Mouse (Mus musculus) layer of hippocampus, postnatal 10 days (tissue): ENCODE measurements around the gene Trcg1. TPM values are rescaled to one million over a fixed set of nuclear protein-coding genes. Genes with fewer than 3 reads are reported as not detected.

ENCODE experiments used
- DNase-seq, 2 experiments: peaks; one replicate each; pipeline ENCODE4 v3.0.0; 2021; ENCODE audit warnings: low spot score in 2 of 2
- total RNA-seq, 2 experiments: library from RNA; stranded (reverse); gene quantifications; 2 replicates each; pipeline ENCODE4 v1.2.3; 2021

Gene Trcg1
- total RNA-seq, 2 experiments from 2014 or later: not detected

DNA sequence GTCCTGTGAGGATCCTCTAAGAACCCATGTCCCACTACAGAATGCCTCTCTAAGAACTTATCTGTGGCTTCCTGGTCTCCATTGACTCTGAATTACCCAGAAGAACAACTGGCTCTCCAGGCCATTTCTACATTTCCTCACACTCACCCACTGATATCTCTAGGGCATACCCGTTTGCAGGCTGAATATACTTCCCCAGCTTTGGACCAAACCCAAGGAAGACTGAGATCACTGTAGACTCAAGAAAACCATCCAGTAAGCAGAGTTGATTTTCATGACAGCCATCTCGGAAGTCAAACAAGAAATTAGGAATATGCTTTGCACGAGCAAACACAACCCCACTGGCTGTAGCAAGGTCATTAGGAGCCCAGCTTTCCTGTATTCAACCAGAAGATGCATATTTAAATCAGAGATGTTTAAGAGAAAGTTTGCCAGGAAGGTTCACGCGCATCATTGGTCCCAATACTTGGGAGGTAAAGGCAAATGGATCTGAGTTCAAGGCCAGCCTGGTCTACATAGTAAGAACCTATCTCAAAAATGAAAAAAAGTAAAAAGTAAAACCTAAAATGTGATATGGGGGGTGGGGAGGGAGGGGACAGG lies 3.9 kb upstream of the Trcg1 start:
- DNase-seq: no peak

DNA sequence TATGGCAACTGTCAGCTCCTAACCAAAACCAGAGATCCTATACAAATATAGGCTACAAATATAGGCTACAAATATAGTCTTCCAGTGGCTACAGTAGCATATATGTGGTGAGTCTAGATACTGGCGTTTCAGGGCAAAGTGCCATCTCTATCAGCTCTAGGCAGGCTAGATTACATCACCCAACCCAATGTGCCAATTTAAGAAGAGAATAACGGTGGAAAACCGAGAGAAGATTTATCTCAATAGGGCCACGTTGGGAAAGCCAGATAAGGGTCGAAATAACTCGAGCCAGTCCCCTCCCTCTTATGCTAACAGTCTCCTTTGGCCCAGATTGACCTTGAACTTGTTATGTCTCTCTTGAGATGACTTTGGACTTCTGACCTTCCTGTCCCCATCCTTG lies 3.2 kb upstream of the Trcg1 start:
- no peak for DNase-seq

DNA sequence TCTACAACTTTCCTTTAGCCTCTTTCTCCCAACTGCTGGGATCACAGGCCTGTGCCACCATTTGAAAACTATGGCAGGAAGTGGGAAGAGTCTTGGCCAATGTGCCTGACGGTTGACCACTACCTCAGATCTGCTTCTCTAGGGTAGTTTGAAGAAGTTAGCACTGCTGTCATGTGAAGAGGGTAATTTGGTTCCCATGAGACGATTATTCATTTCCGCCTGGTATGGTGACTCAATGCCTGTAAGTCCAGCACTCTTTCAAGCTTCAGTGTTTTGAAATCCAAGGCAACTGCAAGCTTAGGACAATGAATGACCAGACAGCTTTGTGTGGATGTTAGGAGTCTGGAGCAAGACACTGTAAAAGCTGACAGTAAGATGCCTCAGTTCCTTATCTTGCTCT lies 2.6 kb upstream of the Trcg1 start:
- DNase-seq: no peak

DNA sequence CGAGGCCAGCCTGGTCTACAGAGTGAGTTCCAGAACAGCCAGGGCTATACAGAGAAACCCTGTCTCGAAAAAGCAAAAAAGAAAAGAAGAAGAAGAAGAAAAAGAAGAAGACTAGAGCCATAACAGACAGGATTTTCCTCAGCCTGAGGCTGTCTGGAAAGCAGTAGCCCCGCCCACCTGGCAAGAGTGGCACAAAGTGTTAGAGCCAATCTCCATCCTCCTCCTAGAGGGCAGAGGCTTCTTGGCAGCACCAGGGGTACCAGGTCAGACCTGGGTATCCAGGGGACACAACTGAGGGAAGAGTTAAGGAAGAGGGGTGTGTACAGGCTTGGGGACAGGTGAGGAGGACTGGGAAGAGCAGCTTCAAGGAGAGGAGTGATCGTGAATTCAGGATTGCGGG lies 1.3 kb downstream of the Trcg1 start:
- DNase-seq: no peak

DNA sequence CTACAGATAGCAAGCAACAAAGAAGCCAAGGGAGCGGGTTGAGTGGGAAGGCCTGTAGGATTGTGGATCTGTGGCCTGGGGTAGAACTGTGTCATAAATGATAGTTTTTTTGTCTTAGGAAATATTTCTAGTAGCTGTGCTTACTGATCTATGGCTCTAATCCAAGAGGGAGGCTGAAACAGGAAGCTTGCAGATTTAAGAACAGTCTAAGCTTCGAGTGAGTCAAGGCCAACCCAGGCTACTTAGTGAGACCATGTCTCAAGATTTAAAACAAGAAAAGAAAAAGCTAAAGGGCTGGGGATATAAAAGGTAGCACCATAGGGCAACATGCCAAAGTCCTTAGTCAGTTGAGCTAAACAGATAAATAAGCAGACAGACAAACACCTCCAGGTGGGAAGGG lies 1.9 kb downstream of the Trcg1 start:
- DNase-seq: no peak

DNA sequence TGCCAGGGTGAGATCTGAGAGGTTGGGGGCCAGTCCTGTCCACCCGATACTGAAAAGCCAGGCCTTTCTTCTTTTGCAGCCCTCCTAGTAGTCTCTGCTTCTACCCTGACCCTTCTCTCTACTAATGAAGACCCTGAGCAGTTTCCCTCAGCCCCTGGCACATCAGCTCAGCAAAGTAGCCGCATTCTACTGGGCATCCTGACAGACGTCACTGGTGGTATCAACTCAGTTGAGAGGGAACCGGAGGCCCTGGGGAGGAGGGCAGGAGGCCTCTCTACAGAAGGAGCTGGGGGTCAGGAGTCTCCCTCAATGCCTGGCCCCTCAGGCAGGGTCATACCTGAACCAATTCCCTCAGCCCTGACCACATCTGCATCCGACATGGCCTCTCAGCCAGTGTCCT lies 4.8 kb downstream of the Trcg1 start:
- DNase-seq: no peak

DNA sequence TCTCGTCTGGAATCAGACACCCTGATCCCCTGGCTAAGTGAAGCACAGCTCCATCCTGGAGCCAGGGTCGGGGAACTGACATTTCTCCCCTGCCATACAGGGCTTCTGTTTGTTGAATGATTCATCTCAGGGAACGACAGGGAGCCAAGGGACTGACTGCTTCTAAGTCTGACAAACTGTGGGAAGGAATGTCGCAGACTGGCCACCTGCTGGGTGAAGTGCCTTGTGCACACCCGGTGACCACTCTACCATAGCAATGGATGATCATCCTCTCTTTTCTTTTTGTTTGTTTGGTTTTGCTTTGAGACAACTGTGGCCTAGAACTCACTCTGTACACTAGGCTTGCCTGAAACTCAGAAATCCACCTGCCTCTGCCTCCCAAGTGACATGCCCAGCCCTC lies 6.6 kb downstream of the Trcg1 start:
- no peak for DNase-seq

DNA sequence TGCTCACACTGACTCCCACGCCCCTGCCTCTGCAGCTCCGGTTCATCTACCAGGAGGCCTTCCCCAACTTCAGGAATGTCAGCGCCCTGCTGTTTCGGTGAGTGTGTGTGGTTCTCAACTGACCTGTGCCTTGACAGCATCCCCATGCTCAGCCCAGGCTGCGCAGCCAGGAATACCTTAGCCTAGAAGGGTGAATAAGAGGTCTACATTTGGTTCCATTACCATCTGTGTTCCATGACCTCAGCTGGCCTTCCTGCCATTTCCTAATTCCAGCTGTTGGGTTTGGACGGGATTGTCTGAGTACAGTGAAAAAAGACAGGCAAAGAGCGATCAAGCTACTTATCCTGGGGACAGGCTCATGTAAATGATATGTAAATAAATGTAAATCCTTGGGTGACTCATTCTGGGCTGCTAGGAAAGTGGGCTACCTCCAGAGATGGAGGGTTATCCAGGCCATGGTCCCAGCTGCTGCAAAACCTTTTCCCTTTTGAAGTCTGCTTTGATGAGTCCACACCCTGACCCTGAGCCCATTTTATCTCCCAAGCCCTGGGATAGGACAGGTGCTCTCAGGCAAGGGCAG lies 7.8 kb downstream of the Trcg1 start:
- DNase-seq: no peak

DNA sequence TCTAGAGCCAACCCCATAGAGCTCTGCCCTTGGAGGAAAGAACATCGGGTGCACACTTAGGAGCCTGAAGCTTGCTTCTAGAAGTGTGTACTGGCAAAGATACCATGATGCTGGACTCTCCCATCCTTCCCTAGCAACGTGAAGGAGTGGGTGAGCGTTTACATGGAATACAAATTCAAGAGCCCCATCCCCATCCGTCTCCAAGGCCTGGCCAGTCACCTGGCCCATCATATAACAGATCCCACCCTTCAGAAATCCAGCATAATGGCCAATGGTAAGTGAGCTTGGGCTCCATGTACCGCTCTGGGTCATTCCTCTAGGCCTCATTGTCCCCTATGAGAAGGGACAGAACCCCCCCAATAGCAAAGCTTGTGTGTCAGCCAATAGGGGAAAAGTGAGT lies 10.1 kb downstream of the Trcg1 start:
- DNase-seq: no peak

DNA sequence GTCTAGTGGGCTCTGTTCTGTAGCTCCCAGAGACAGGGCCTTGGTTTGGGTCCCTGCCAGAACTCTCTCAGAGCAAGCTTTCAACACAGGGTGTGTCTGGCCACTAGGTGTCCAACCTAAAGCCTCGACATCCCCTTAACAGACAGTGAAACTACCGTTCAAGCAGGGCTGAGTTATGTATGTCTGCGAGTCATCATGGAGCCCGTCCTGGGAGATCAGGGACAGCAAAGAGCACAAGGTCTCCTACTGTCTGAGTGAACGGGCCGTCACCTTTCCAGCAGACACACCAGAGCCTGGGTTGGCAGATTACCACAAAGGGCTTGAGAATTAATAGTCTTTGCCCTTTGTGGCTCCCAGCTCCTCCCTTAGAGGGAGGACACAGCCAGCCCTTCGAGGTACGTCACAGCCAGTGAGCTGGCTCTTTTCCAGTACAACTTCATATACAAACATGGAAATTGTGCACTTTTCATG lies 10.9 kb downstream of the Trcg1 start:
- DNase-seq: no peak

DNA sequence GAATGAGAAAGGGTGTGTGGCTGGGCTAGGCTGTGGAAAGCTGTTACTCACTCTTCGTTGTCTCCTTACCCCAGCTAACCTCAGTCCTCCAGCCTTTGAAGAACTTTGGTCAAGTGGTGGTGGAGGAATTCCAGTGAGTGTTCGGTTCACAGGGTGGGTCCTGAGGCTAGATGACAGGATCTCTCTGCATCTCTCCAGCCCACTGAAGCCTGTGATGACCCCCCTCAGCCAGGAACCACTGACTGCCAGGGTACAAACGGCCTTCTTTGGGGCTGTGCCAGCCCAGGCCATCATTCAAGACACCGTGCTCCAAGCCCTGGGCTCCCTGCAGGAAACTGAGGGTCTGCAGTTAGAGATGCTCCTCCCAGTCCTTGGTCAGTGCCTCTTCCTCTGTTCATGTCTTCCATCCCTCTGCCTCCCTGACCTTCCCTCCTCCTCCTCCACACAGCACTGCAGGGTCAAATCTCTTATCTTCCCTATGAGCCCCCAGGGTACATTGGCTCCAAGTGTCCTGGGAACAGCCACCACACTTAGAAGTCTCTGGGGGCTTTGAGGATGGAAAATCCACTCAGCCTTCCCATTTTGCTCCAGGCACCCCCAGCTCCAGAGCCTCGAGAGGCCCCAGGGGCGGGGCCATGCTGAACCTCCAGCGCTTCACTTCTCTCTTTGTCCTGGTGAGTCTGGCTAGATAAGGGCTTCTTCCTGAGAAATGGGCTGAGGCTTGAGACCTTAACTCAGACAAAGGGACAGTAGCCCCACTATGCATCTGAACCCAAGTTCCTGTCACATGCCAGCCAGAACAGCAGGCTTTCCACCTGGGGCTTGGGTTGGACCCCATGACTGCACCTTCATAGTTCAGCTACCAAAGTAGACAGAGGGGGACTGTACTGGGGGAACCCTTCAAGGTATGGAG lies 11.9 kb downstream of the Trcg1 start:
- DNase-seq: no peak

DNA sequence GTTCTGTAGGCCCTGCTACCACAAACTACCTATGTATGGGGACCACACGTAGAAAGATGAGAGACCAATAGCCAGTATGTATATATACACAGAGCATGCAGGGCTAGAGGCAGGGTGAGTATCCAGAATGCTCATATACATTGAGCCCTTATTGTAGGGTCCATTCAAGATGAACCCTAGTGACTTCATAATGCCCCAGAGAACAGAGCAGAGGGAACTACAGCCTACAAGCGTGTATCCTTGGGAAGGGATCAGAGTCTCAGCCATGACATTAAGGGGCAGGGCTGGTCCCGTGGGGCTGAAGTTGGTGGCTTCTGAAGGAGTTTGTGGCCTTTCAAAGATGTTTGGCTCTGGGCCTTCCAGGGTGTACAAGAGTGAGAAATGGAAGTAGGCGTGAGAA lies 13.7 kb downstream of the Trcg1 start:
- DNase-seq: no peak

DNA sequence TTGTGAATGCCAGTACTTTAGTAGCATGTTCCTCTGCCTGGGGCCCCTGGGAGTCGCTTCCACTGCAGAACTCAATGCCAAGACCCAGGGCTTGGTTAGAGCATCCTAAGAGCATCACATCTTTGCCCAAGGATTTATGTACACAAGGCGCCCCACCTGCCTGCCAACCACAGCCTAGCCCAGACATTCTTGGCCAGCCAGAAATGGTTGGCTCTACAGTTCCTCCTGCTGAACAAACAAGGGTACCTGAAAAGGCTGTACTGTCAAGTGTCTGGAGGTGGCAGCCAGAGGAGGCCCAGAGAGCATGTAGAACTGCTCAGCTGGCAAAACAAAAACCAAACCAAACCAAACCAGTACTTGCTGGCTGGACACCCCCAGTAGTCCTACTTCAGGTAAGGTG lies 14.8 kb downstream of the Trcg1 start:
- no peak for DNase-seq

DNA sequence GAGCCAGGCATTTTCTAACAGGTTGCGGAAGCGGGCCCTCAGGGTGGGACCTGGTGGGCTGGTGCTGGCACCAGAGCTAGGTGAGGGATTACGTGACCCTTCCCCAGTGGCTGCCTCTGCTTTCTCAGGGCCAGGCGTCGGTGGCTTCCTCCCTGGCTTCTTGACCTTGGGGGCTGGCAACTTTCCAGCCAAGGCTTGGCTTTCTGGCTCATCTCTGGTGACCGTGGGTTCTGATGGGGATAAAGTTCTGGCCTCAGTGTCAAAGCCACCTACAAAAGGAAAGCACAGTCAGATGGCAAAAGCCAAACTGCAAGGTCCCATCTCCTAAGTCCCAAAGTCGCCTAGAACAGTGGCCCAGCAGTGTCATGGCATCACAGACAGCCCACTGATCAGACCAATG lies 17.7 kb downstream of the Trcg1 start:
- DNase-seq: no peak

DNA sequence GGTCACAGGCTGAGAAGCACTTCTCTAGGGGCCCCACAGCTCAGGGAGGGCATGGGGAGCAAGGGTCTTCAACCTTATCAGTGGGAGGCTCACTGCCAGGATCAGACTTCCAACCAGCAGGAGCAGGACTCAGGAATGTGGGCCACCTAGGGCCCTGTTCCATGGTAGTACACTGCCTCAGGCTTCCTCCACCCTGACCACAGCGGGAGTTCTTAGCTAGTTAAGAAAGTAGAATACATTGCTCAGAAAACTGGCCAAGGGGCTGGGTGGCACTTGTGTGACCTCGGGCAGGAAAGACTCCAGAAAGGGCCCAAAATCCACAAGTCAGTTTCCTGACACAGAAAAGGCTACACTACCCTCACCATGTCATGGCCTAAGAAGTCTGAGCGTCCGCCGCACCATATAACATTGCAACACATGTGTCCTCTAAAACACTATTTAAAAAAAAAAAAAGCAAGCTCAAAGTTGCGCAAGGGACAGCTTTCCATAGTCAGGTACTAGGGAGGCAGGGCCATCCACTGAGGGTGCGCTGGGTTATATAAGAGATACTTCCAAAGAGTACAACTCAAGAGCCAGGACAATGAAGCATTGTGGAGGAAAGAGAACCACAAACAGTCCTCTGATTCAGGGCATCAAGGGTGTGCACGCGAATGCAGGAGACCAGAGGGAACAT lies 18.6 kb downstream of the Trcg1 start:
- no peak for DNase-seq

DNA sequence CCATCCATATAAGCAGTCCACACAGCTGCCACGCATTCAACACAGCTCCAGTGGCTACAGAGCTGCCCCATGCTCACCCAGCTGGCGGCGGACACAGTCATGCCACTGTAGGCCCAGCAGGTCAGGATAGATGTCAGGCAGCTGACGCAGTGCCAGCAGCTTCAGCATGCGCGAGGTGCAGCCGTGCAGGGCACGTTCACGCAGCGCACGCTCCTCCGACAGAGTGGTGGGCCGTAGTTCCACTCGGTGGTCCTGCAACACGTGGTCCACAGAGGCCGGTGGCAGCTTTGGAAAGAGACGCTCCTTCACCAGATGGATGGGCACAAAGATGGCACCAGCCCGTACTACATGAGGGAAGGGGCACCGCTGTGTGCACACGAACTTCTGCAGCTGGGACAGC lies 20.0 kb downstream of the Trcg1 start:
- DNase-seq: no peak

DNA sequence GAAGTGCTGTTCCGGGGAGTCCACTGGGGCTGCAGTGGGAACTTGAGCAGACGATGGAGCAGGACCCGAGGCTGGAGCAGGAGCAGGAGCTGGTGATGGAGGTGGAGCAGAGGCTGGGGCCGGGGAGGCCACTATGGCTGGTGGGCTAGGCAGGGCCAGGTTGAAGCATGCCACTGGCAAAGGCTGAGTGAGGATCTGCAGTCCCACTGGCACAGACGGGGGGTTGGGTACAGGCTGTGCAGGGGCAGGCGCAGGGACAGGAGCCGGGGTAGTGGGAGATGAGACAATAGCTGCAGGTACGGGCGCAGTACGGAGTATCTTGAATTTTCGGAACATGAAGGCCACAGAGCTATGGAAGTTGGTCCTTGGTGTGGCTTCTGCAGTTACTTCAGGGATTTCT lies 20.5 kb downstream of the Trcg1 start:
- DNase-seq: no peak

DNA sequence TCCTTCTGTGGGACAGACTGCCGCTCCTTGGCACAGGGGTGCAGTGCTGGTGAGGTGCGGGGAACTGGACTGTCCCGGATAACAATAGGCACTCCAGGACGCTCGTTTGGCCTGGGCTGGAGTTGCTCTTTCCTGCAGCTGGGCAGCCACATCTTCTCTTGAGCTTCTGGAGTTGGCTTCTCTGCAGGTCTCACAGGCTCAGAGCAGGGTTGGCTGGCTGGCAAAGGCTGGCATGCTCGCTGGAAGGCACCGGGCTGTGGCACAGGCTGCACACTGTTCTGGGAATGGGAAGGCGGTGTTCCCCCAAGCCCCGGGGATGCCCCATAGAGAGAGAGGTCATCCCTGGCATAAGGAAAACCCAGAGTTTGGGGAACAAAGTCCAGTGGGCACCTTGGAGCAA lies 21.3 kb downstream of the Trcg1 start:
- DNase-seq: peak in 1 of 2 experiments; percentile 58

DNA sequence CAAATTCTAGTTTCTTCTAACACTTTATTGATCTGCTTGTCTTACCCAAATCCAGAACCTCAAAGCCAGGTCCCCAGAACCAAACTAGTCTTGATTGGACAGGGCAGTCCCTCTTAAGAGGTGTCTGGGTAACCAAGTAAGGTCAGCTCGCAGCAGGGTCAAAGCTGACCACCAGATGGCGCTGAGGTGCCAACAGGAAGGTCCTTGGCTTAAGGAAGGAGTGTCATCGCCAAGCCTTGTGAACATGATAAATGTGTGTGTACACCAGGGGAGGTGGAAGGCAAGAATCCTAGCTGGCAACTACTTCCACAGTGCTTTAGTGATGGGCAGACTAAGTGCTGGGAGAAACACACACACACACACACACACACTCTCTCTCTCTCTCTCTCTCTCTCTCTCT lies 23.4 kb downstream of the Trcg1 start:
- peak; percentile 91 to 94 for DNase-seq

DNA sequence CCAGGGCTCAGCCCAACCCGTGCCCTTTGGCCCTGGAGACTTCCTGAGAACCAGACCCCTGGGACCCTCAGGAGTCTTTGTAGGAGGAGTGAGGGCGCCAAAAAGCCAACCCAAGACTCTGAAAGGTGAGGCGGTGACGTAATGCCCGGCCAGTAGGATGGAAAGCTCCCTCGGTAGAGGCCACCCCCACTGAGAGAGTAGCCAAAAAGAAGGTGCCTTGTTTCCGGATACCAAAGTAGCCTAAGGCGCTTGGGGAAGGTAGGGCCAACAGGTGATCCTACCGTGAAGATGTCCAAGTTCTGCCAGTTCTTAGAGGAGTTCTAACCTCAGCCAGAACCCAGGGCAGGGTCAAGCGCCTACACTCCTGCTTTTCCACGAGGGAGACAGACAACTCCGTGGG lies 24.6 kb downstream of the Trcg1 start:
- DNase-seq: no peak

DNA sequence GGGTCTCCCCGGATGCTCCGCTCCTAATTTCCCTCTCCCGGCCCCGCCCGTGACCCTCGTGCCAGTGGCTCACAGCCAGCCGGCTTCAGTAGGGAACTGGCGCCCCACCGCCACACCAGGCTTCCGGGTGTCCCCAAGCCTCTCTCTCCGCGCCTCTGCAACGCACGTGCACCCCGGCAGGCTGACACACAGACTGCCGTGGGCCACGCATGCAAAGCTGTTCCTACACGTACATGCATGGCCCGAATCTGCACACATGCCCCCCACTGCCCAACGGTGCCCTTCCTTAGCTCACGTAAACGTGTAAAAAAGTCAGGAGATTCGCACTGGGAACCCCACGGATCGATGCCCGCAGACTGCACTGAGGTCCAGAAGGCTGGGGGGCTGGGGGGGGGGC lies 25.2 kb downstream of the Trcg1 start:
- peak; percentile 62 to 75 for DNase-seq
